Comparison of ENCODE assay signal across 8 mouse cellular contexts in the genomic region with DNA sequence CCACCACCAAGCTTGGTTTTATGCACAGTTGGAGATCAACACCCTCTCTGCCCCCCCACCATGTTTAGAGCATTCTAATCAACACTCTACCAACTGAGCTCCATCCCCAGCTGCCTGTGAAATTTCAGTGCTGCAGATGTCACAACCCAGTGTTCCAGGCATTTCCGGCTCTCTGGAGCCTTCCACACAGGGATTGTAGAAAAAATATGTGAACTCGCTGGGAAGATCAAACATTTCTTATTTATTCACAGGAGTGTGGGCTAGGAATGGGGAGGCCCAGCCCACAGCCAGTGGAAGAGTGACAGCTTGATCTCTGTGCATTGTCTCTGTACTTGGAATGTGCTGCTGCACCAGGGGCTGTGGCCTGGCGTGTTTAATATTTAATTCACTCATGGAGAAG. TPM values are rescaled to one million over a fixed set of nuclear protein-coding genes. Genes with fewer than 3 reads are reported as not detected.
A peak's percentile ranks its signal among the peaks of the same experiment; 100 is the strongest.
DNase-seq lines count a peak whose midpoint lies in the region; ATAC-seq and TF ChIP-seq lines count a peak whose summit lies in the region.

No protein-coding gene starts in this region.

- peak overlapping the region; percentile 20; the same call in 1 of the 2 replicates for H3K27ac ChIP-seq in gastrocnemius, adult 2 months
- peak overlapping the region; percentile 27; the same call in 1 of the 2 replicates for H3K27ac ChIP-seq in lung, postnatal 0 days (ENCODE audit: low read length)
- H3K27ac ChIP-seq in stomach, embryonic 15.5 days: peak overlapping the region; percentile 35; the same call in 1 of the 2 replicates

- H3K4me1 ChIP-seq in lung, postnatal 0 days (ENCODE audit: insufficient read depth, low read depth, low read length): peaks cover 9% of the 10 kb centered on the region; the same call in 1 of the 2 replicates
- peaks cover 17% of the 10 kb centered on the region for H3K4me1 ChIP-seq in stomach, embryonic 15.5 days

- no peaks in the 10 kb centered on the region for H3K36me3 ChIP-seq in lung, postnatal 0 days (ENCODE audit: insufficient read depth, low read length)
- H3K36me3 ChIP-seq in stomach, embryonic 15.5 days: peaks cover 8% of the 10 kb centered on the region; the same call in 1 of the 2 replicates

- no peak for ATAC-seq in lung, postnatal 0 days
- no peak for ATAC-seq in stomach, embryonic 15.5 days (ENCODE audit: insufficient read depth, low FRiP score, low read depth)

- 24% methylated on average over 3 of the region's 3 CpGs for WGBS in lung, postnatal 0 days
- 33% methylated on average over 3 of the region's 3 CpGs for WGBS in stomach, embryonic 15.5 days

- DNase-seq in gastrocnemius, adult 2 months: no peak
- no peak for DNase-seq in gastrocnemius, adult 8-10 months (ENCODE audit: low spot score in 2 of 2)
- peak; percentile 21 for DNase-seq in lung, postnatal 0 days (ENCODE audit: low spot score)
- no peak for DNase-seq in lung, adult 18-20 months
- peak; percentile 43 for DNase-seq in kidney, postnatal 14 days
- DNase-seq in thymus, postnatal 4 days: no peak
- DNase-seq in urinary bladder, postnatal 4 days (ENCODE audit: low spot score in 2 of 2): no peak

- H3K4me2 ChIP-seq in lung, postnatal 0 days (replicated peaks; ENCODE audit: low read depth, low read length): no peak overlapping the region
- H3K4me2 ChIP-seq in stomach, embryonic 15.5 days: peak overlapping the region; percentile 21; the same call in 1 of the 2 replicates

- 0 out of 2 replicates have a peak overlapping the region, but pooled peaks have one; percentile 16 for H3K9ac ChIP-seq in lung, postnatal 0 days (replicated peaks; ENCODE audit: low read depth)
- no peak overlapping the region for H3K9ac ChIP-seq in stomach, embryonic 15.5 days

- H3K4me3 ChIP-seq in gastrocnemius, adult 2 months: no peak overlapping the region
- H3K4me3 ChIP-seq in lung, postnatal 0 days (ENCODE audit: low read depth, low read length): no peak overlapping the region
- no peak overlapping the region for H3K4me3 ChIP-seq in stomach, embryonic 15.5 days (replicated peaks)

- no peak for TF ChIP-seq CTCF in gastrocnemius, adult 2 months (IDR thresholded peaks at IDR 0.05)
- TF ChIP-seq CTCF in lung, postnatal 0 days (IDR thresholded peaks at IDR 0.05): no peak

- no peaks in the 10 kb centered on the region for H3K9me3 ChIP-seq in lung, postnatal 0 days (ENCODE audit: low read length)
- no peaks in the 10 kb centered on the region for H3K9me3 ChIP-seq in stomach, embryonic 15.5 days

- H3K27me3 ChIP-seq in lung, postnatal 0 days (replicated peaks; ENCODE audit: insufficient read depth, low read length): no peaks in the 10 kb centered on the region
- H3K27me3 ChIP-seq in stomach, embryonic 15.5 days (replicated peaks): no peaks in the 10 kb centered on the region

- no peak for TF ChIP-seq EP300 in lung, postnatal 0 days (IDR thresholded peaks at IDR 0.05)

- intact Hi-C loops in gastrocnemius, adult 2 months (cut with DNase I): no loop called here

RNA-seq across cellular contexts. Expression of a gene that starts 3.8 kb away (rescaled TPM):
- total RNA-seq in gastrocnemius, adult 2 months (2021): 10 to 100 TPM; 20.7 to 24.1 TPM
- total RNA-seq in gastrocnemius, adult 8-10 months (2022): 10 to 100 TPM; 27.2 to 48.0 (median 33.1) TPM
- 5.6 and 5.9 TPM in 2 replicates for polyA plus RNA-seq in lung, postnatal 0 days (2015; fragmentation: Nextera tagmentation; extraction: Ambion mirVana)
- 9.0 and 9.5 TPM in 2 replicates for polyA plus RNA-seq in stomach, embryonic 15.5 days (2015; fragmentation: Nextera tagmentation; extraction: Ambion mirVana)

RNA-seq across cellular contexts. Expression of a gene that starts 57.9 kb away (rescaled TPM):
- 10 to 100 TPM; 15.6 to 15.7 TPM for total RNA-seq in gastrocnemius, adult 2 months (2021)
- 10 to 100 TPM; 15.8 to 19.9 (median 18.4) TPM for total RNA-seq in gastrocnemius, adult 8-10 months (2022)
- 8.5 and 9.4 TPM in 2 replicates for polyA plus RNA-seq in lung, postnatal 0 days (2015; fragmentation: Nextera tagmentation; extraction: Ambion mirVana)
- 16.4 and 19.5 TPM in 2 replicates for polyA plus RNA-seq in stomach, embryonic 15.5 days (2015; fragmentation: Nextera tagmentation; extraction: Ambion mirVana)

RNA-seq across cellular contexts. Expression of a gene that starts 59.0 kb away (rescaled TPM):
- 100 to 1,000 TPM; 272 to 301 TPM for total RNA-seq in gastrocnemius, adult 2 months (2021)
- 100 to 1,000 TPM; 283 to 320 (median 303) TPM for total RNA-seq in gastrocnemius, adult 8-10 months (2022)
- 58.4 and 65.4 TPM in 2 replicates for polyA plus RNA-seq in lung, postnatal 0 days (2015; fragmentation: Nextera tagmentation; extraction: Ambion mirVana)
- polyA plus RNA-seq in stomach, embryonic 15.5 days (2015; fragmentation: Nextera tagmentation; extraction: Ambion mirVana): 86.4 and 91.2 TPM in 2 replicates

Comparison
In these comparisons a context has a peak if more than half of its experiments do, and no peak if none do; other contexts are left out.
1. DNase-seq: peak in lung, postnatal 0 days (single experiment) and kidney, postnatal 14 days (single experiment); none in gastrocnemius, adult 2 months (single experiment), gastrocnemius, adult 8-10 months (0 of 2), lung, adult 18-20 months (0 of 2), thymus, postnatal 4 days (single experiment) and urinary bladder, postnatal 4 days (0 of 2).
2. Peak in every context shown above with its lines, with median percentiles within 50 percentile points of each other: H3K27ac ChIP-seq.